Mouse (Mus musculus) liver, embryonic 13.5 days (tissue): ENCODE results near the gene Hs6st3. TPM values are rescaled to one million over a fixed set of nuclear protein-coding genes. Genes with fewer than 3 reads are reported as not detected.
A peak's percentile ranks its signal among the peaks of the same experiment; 100 is the strongest.

Source experiments
- ATAC-seq: fragments of 200-750 bp; cut with Nextera tagmentation; 2 replicates; pipeline ENCODE4 v1.8.0; 2017; ENCODE audit warnings: low read depth, mild to moderate bottlenecking, moderate number of reproducible peaks, moderate library complexity
- DNase-seq: peaks from one replicate; pipeline ENCODE4 v3.0.0; 2022
- H3K27ac ChIP-seq: fragments of 300-500 bp; sonication (generic); 2 replicates; pipeline ENCODE4 v1.5.1; 2015; ENCODE audit warnings: moderate library complexity, mild to moderate bottlenecking, inconsistent platforms
- H3K27me3 ChIP-seq: fragments of 300-500 bp; sonication (generic); 2 replicates; pipeline ENCODE4 v1.6.1; 2015; ENCODE audit warnings: mild to moderate bottlenecking, inconsistent platforms
- H3K36me3 ChIP-seq: fragments of 300-500 bp; sonication (generic); 2 replicates; pipeline ENCODE4 v1.6.1; 2015; ENCODE audit warnings: mild to moderate bottlenecking, inconsistent platforms
- H3K4me1 ChIP-seq: fragments of 300-500 bp; sonication (generic); replicated peaks from 2 replicates; pipeline ENCODE4 v1.6.1; 2015; ENCODE audit warnings: inconsistent platforms
- H3K4me2 ChIP-seq: fragments of 300-500 bp; sonication (generic); 2 replicates; pipeline ENCODE4 v1.6.1; 2015; ENCODE audit warnings: inconsistent platforms, mild to moderate bottlenecking, moderate library complexity
- H3K4me3 ChIP-seq: fragments of 300-500 bp; sonication (generic); replicated peaks from 2 replicates; pipeline ENCODE4 v1.5.1; 2015; ENCODE audit warnings: mild to moderate bottlenecking, inconsistent platforms
- H3K9ac ChIP-seq: fragments of 300-500 bp; sonication (generic); 2 replicates; pipeline ENCODE4 v1.6.1; 2015; ENCODE audit warnings: mild to moderate bottlenecking, inconsistent platforms
- H3K9me3 ChIP-seq: fragments of 300-500 bp; sonication (generic); replicated peaks from 2 replicates; pipeline ENCODE4 v1.6.1; 2016; ENCODE audit warnings: inconsistent platforms
- WGBS: fragments of 180-500 bp; shearing (Covaris S2); methylation state at CpG from one replicate; pipeline ENCODE4 v1.1.7; 2015; ENCODE audit not compliant: insufficient replicate concordance; 5-methylcytosine and 5-hydroxymethylcytosine counted together
- polyA plus RNA-seq: library from polyadenylated mRNA; unstranded; fragments of >200 nt; fragmentation: Nextera tagmentation; extraction: Ambion mirVana; gene quantifications from 2 replicates; pipeline ENCODE4 v1.2.1, GENCODE M21; 2015

Hs6st3 gene
- polyA plus RNA-seq, 1 experiment from 2014 or later = not detected

DNA sequence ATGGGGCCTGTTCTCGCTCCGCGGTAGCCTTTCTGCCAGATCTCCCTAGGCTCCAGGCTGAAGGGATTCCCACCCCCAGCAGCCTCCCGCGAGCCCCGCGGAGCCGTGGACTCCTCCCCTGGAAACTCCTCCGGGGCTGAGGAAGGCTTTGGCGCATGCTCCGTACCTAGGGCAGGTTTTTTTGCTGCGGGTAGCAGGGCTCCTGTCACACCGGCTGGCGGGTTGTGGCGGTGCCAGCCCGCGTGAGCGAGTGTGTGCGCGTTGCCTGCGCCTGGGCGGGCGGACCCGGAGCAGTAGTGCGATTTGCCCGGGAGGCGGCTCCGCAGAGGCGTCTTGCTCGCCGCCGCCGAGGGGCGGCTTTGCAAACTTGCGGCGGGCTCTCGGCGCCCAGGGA, 632 bp upstream of the Hs6st3 start:
- no peaks in the 10 kb centered on the region; the same call in none of the 2 replicates for H3K4me1 ChIP-seq
- H3K36me3 ChIP-seq = no peaks in the 10 kb centered on the region
- H3K27ac ChIP-seq = no peak overlapping the region
- WGBS = 1% methylated on average over 38 of the region's 38 CpGs
- DNase-seq (no peak), ATAC-seq (peak; percentile 29; the same call in 1 of the 2 replicates)
- peak overlapping the region; percentile 66 for H3K4me2 ChIP-seq
- 0 out of 2 replicates have a peak overlapping the region, but pooled peaks have one; percentile 13 for H3K9ac ChIP-seq
- peaks cover 58% of the 10 kb centered on the region for H3K27me3 ChIP-seq
- H3K9me3 ChIP-seq = no peaks in the 10 kb centered on the region
- peak overlapping the region; percentile 56 for H3K4me3 ChIP-seq

DNA sequence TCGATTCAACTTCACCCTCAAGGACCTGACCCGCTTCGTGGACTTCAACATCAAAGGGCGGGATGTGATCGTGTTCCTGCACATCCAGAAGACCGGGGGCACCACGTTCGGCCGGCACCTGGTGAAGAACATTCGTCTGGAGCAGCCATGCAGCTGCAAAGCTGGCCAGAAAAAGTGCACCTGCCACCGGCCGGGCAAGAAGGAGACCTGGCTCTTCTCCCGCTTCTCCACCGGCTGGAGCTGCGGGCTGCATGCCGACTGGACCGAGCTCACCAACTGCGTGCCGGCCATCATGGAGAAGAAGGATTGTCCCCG, 602 bp downstream of the Hs6st3 start:
- H3K9ac ChIP-seq = no peak overlapping the region
- H3K4me2 ChIP-seq = peak overlapping the region; percentile 66
- DNase-seq (no peak), ATAC-seq (no peak)
- no peaks in the 10 kb centered on the region; the same call in none of the 2 replicates for H3K4me1 ChIP-seq
- H3K27me3 ChIP-seq = peaks cover 58% of the 10 kb centered on the region
- H3K36me3 ChIP-seq = no peaks in the 10 kb centered on the region
- WGBS = 4% methylated on average over 17 of the region's 20 CpGs
- no peaks in the 10 kb centered on the region for H3K9me3 ChIP-seq
- no peak overlapping the region for H3K27ac ChIP-seq
- peak overlapping the region; percentile 56 for H3K4me3 ChIP-seq

GRCm38 (mm10) chr14:119139381-119139950, 1.3 kb downstream of the Hs6st3 start:
- DNase-seq (no peak), ATAC-seq (no peak)
- Histone ChIP-seq H3K9me3 (no peaks in the 10 kb centered on the region), H3K9ac (no peak overlapping the region), H3K4me1 (no peaks in the 10 kb centered on the region; the same call in none of the 2 replicates), H3K4me3 (no peak overlapping the region), H3K4me2 (no peak overlapping the region), H3K27ac (no peak overlapping the region), H3K27me3 (peaks cover 58% of the 10 kb centered on the region), H3K36me3 (no peaks in the 10 kb centered on the region)
- 39% methylated on average over 9 of the region's 9 CpGs for WGBS

- no peak overlapping the region for H3K9ac ChIP-seq
- DNase-seq (no peak), ATAC-seq (no peak)
- no peak overlapping the region for H3K27ac ChIP-seq
- H3K4me1 ChIP-seq = no peaks in the 10 kb centered on the region
- no peaks in the 10 kb centered on the region for H3K36me3 ChIP-seq
- peaks cover 9% of the 10 kb centered on the region for H3K9me3 ChIP-seq
- 53% methylated on average over 2 of the region's 2 CpGs for WGBS
- H3K4me3 ChIP-seq = no peak overlapping the region
- no peaks in the 10 kb centered on the region for H3K27me3 ChIP-seq
- no peak overlapping the region for H3K4me2 ChIP-seq
Observed at GRCm38 (mm10) chr14:119153088-119153487, 14.9 kb downstream of the Hs6st3 start.

GRCm38 (mm10) chr14:119193905-119194304, 55.8 kb downstream of the Hs6st3 start:
- Histone ChIP-seq H3K36me3 (no peaks in the 10 kb centered on the region), H3K27ac (no peak overlapping the region), H3K27me3 (no peaks in the 10 kb centered on the region), H3K9me3 (no peaks in the 10 kb centered on the region), H3K4me1 (no peaks in the 10 kb centered on the region), H3K4me2 (no peak overlapping the region), H3K4me3 (no peak overlapping the region), H3K9ac (no peak overlapping the region)
- DNase-seq (no peak), ATAC-seq (no peak)
- whole genome bisulfite sequencing = 72% methylated on average over 9 of the region's 9 CpGs

DNA sequence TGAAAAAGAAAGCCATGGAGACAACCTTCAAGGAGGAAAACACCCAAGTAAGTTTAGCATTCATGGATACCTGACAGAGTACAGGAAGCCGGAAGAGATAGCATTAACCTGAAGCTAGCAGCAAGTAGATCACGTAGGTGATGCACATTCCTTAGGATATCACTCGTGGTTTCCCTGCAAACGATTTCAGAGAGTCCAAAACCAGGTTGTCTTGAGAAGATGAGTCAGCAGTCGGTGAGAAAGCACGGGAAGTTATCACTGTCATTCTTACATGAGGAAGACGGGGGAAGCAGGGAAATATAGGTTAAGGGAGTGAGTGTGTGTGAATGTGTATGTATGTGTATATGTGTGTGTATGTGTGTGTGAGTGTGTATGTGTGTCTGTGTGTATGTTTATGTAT, 65.4 kb downstream of the Hs6st3 start:
- Histone ChIP-seq H3K9me3 (no peaks in the 10 kb centered on the region), H3K36me3 (no peaks in the 10 kb centered on the region), H3K4me1 (no peaks in the 10 kb centered on the region), H3K27ac (no peak overlapping the region), H3K9ac (no peak overlapping the region), H3K27me3 (no peaks in the 10 kb centered on the region), H3K4me3 (no peak overlapping the region), H3K4me2 (no peak overlapping the region)
- no peak for DNase-seq
- 42% methylated on average over 7 of the region's 7 CpGs for WGBS
- no peak for ATAC-seq

DNA sequence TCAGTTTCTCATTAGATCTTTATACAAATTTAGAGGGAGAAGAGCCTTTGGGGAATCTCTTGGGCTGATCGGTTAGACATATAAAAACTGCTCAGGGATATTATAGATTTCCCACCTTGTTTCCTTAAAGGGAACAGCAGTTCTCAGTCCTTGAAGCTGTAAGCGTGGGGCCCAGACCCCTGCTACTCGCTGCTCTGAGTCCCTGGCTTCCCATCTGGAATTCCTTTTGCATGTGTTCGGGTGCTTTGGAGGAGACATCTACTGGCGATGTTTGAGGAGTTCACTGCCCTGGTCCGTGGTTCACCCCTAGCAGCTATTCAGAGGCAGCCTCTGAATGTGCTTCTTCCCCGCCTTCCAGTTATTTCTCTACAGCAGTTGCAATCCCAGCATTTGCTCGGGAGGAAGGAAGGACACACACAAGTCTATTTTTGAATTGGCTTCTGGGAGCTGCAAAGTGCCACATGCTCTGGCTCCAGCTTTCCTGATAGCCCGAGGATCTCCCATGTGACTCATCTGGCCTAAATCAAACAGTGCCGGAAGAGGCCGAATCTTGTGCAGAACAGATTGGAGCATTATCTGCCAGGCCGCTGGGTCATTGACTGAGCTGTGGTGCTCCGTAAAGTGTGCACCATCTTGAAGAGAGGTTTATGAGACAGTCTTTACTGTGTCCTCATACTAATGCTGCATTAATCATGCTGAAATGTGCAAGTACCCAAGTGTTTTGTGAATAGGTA, 77.6 kb downstream of the Hs6st3 start:
- H3K27me3 ChIP-seq = no peaks in the 10 kb centered on the region
- H3K27ac ChIP-seq = no peak overlapping the region
- peaks cover 4% of the 10 kb centered on the region; the same call in 1 of the 2 replicates for H3K9me3 ChIP-seq
- no peak overlapping the region for H3K4me3 ChIP-seq
- no peaks in the 10 kb centered on the region for H3K36me3 ChIP-seq
- DNase-seq (no peak), ATAC-seq (peak; percentile 31; the same call in 1 of the 2 replicates)
- H3K4me1 ChIP-seq = no peaks in the 10 kb centered on the region
- WGBS = 63% methylated on average over 13 of the region's 13 CpGs
- no peak overlapping the region for H3K9ac ChIP-seq
- no peak overlapping the region for H3K4me2 ChIP-seq

GRCm38 (mm10) chr14:119227709-119228338, 89.7 kb downstream of the Hs6st3 start:
- no peaks in the 10 kb centered on the region for H3K4me1 ChIP-seq
- H3K4me2 ChIP-seq = no peak overlapping the region
- H3K27ac ChIP-seq = no peak overlapping the region
- no peak for ATAC-seq
- H3K36me3 ChIP-seq = no peaks in the 10 kb centered on the region
- no peak overlapping the region for H3K9ac ChIP-seq
- no peaks in the 10 kb centered on the region for H3K9me3 ChIP-seq
- no peaks in the 10 kb centered on the region for H3K27me3 ChIP-seq
- no peak for DNase-seq
- no peak overlapping the region for H3K4me3 ChIP-seq
- WGBS = 70% methylated on average over 3 of the region's 3 CpGs

DNA sequence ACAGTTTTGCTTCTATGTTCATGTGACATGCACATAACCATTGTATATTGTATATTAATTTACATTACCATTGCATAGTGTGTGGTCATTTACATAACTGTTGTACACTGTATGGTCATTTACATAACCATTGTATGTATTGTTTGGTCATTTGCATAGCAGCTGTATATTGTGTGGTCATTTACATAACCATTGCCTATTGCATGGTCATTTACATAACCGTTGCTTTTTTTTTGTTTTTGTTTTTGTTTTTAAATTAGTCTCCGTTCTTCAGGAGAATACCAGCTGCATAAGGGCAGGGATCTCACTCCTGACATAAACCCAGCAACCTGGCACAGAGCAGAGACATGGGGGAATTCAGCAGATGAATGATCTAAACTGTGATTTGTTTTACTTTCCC, 95.5 kb downstream of the Hs6st3 start:
- H3K4me1 ChIP-seq = no peaks in the 10 kb centered on the region
- H3K27ac ChIP-seq = no peak overlapping the region
- WGBS = 79% methylated on average over 2 of the region's 2 CpGs
- no peaks in the 10 kb centered on the region for H3K27me3 ChIP-seq
- no peaks in the 10 kb centered on the region for H3K36me3 ChIP-seq
- no peak overlapping the region for H3K9ac ChIP-seq
- ATAC-seq = no peak
- no peak overlapping the region for H3K4me2 ChIP-seq
- H3K9me3 ChIP-seq = no peaks in the 10 kb centered on the region
- no peak overlapping the region for H3K4me3 ChIP-seq
- DNase-seq = no peak

GRCm38 (mm10) chr14:119247131-119247530, 109.0 kb downstream of the Hs6st3 start:
- Histone ChIP-seq H3K9me3 (no peaks in the 10 kb centered on the region), H3K4me2 (no peak overlapping the region), H3K27ac (no peak overlapping the region), H3K36me3 (no peaks in the 10 kb centered on the region), H3K4me3 (no peak overlapping the region), H3K9ac (no peak overlapping the region), H3K4me1 (no peaks in the 10 kb centered on the region), H3K27me3 (no peaks in the 10 kb centered on the region)
- ATAC-seq (no peak), DNase-seq (no peak)
- WGBS = 84% methylated on average over 6 of the region's 6 CpGs

DNA sequence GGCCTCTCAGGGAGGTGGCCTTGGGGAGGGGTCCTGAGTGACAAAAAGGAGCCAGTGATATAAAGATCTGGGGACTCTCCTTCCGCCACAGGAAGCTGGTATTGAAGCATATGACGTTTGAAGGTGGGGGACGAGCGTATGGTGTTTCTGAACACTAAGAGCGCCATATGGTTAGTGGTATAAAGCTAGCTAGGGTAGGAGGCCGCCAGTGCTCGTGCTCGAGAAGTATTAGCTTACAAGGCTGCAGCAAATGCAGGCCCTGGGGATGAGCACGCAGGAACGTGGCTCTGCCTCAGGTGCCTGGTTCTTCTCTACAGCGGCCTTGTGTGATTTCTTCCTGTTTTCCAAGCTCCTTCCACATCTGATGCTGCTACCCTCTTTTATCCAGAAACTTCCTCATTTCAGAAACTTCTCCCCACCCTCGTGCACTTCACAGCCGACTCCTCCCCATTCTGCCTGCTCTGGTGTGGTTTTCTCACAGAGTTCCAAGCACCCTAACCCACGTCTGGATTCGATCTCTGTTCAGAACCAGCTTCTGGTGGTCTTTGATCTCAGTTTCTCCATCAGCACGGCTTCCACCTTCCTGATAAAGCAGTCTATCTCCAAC, 110.0 kb downstream of the Hs6st3 start:
- H3K27ac ChIP-seq = no peak overlapping the region
- no peaks in the 10 kb centered on the region for H3K27me3 ChIP-seq
- H3K9me3 ChIP-seq = no peaks in the 10 kb centered on the region
- no peaks in the 10 kb centered on the region for H3K4me1 ChIP-seq
- no peaks in the 10 kb centered on the region for H3K36me3 ChIP-seq
- ATAC-seq = no peak
- WGBS = 43% methylated on average over 16 of the region's 16 CpGs
- H3K4me3 ChIP-seq = no peak overlapping the region
- no peak for DNase-seq
- H3K9ac ChIP-seq = no peak overlapping the region
- no peak overlapping the region for H3K4me2 ChIP-seq
